Mouse (Mus musculus) myocyte (in vitro differentiated cells): ENCODE data around the gene Oprl1. TPM values are rescaled to one million over a fixed set of nuclear protein-coding genes. Genes with fewer than 3 reads are reported as not detected.

Source experiments
- H3K27me3 ChIP-seq: one replicate; pipeline ENCODE4 v1.6.1; 2011; ENCODE audit not compliant: control insufficient read depth, insufficient read depth, insufficient read length
- H3K36me3 ChIP-seq: one replicate; pipeline ENCODE4 v1.6.1; 2011; ENCODE audit not compliant: control insufficient read depth, insufficient read depth
- H3K4me2 ChIP-seq: one replicate; pipeline ENCODE4 v1.6.1; 2011; ENCODE audit warnings: low read depth, control low read depth
- H3K4me3 ChIP-seq: one replicate; pipeline ENCODE4 v1.5.1; 2011; ENCODE audit warnings: mild to moderate bottlenecking, control low read depth, moderate library complexity
- H3K79me2 ChIP-seq: one replicate; pipeline ENCODE4 v1.6.1; 2011; ENCODE audit not compliant: control insufficient read depth, insufficient read depth
- H3ac ChIP-seq: one replicate; pipeline ENCODE4 v1.6.1; 2011; ENCODE audit not compliant: control insufficient read depth, insufficient read length
- CEBPB ChIP-seq: IDR thresholded peaks from 2 replicates; pipeline ENCODE4 v1.6.1; 2011; ENCODE audit warnings: mild to moderate bottlenecking, moderate library complexity; ENCODE audit not compliant: poor library complexity, insufficient read depth, severe bottlenecking
- E2F4 ChIP-seq: IDR thresholded peaks from one replicate; pipeline ENCODE4 v1.6.1; 2011; ENCODE audit warnings: mild to moderate bottlenecking, control low read depth, moderate library complexity; ENCODE audit not compliant: insufficient read depth
- MAX ChIP-seq: IDR thresholded peaks from one replicate; pipeline ENCODE4 v1.6.1; 2011; ENCODE audit warnings: low read depth, mild to moderate bottlenecking, control low read depth
- MYOD1 ChIP-seq, 3 experiments: IDR thresholded peaks; one replicate each; pipeline ENCODE4 v1.6.1; 2011; ENCODE audit warnings: control low read depth in 2 of 3, low read depth in 2 of 3, mild to moderate bottlenecking in 2 of 3, moderate library complexity in 1 of 3; ENCODE audit not compliant: insufficient read length in 2 of 3, control insufficient read depth in 1 of 3
- MYOG ChIP-seq, 3 experiments: IDR thresholded peaks; one replicate each; pipeline ENCODE4 v1.6.1; 2011; ENCODE audit warnings: control low read depth in 2 of 3, low read depth in 2 of 3, mild to moderate bottlenecking in 2 of 3; ENCODE audit not compliant: insufficient read length in 2 of 3, control insufficient read depth in 1 of 3, insufficient read depth in 1 of 3
- POLR2A ChIP-seq: IDR thresholded peaks from one replicate; pipeline ENCODE4 v1.6.1; 2011; ENCODE audit warnings: low read depth, mild to moderate bottlenecking, control low read depth, moderate library complexity; ENCODE audit not compliant: insufficient read length
- POLR2AphosphoS2 ChIP-seq: IDR thresholded peaks from one replicate; pipeline ENCODE4 v1.6.1; 2011; ENCODE audit warnings: low read depth, control low read depth; ENCODE audit not compliant: insufficient read length
- REST ChIP-seq: IDR thresholded peaks from one replicate; pipeline ENCODE4 v1.6.1; 2011; ENCODE audit warnings: mild to moderate bottlenecking, control low read depth, moderate library complexity; ENCODE audit not compliant: insufficient read depth, insufficient read length
- SRF ChIP-seq: IDR thresholded peaks from one replicate; pipeline ENCODE4 v1.6.1; 2011; ENCODE audit warnings: low read depth; ENCODE audit not compliant: control insufficient read depth, insufficient read length
- TCF12 ChIP-seq: IDR thresholded peaks from one replicate; pipeline ENCODE4 v1.6.1; 2011; ENCODE audit warnings: mild to moderate bottlenecking, control low read depth; ENCODE audit not compliant: poor library complexity, insufficient read depth, severe bottlenecking
- TCF3 ChIP-seq: IDR thresholded peaks from one replicate; pipeline ENCODE4 v1.6.1; 2011; ENCODE audit warnings: low read depth, control low read depth; ENCODE audit not compliant: insufficient read length
- USF1 ChIP-seq: IDR thresholded peaks from one replicate; pipeline ENCODE4 v1.6.1; 2011; ENCODE audit warnings: low read depth, mild to moderate bottlenecking, control low read depth, moderate library complexity
- polyA plus RNA-seq: library from polyadenylated mRNA; unstranded; fragments of >200 nt; fragmentation: generic; extraction: Trizol; gene quantifications from one replicate; pipeline ENCODE4 v1.2.1, GENCODE M21; 2012; ENCODE audit warnings: missing spikeins

The Oprl1 gene
- polyA plus RNA-seq, 1 experiment, result not detected

DNA sequence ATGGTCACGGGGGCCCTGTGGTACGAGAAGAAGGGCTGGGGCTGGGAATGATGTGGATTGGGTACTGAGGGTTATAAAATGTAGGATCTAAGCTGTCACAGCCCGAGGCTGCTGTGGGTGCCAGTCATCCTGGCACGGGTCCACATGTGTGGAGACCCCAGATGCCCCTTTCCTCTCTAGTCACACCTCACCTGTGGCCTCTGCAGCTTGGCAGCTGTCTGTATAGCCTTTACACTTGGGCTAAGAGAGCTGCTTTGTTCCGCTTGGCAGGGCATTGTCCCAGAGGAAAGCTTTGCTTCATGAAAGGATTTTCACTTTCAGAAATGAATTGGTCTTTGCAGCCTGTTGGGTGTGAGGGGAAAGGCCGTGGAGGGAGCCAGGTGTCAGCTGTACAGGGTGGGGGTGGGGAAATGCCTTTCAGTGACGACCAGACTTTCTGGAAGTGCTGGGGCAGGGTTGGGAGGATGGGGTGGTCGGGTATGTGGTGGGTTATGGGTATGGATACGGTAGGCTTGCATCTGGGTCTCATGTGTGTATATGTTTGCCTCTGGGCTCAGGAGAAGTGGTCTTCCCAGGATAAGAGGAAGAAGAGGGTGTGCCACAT is 12.9 kb downstream of the Oprl1 start:
- H3K27me3 ChIP-seq, result no peaks in the 10 kb centered on the region
- H3K4me3 ChIP-seq, result no peak overlapping the region
- H3K36me3 ChIP-seq, result no peaks in the 10 kb centered on the region
- no peak overlapping the region for H3K4me2 ChIP-seq
- no peaks in the 10 kb centered on the region for H3K79me2 ChIP-seq
- no peak for TF ChIP-seq CEBPB
- TF ChIP-seq TCF3, result no peak
- no peak for TF ChIP-seq REST
- TF ChIP-seq MYOG (IDR thresholded peaks at IDR 0.05; ENCODE audit: control insufficient read depth in 1 of 3, insufficient read depth in 1 of 3, insufficient read length in 2 of 3, low read depth in 2 of 3), result no peak
- no peak overlapping the region for H3ac ChIP-seq

GRCm38 (mm10) chr2:181730051-181730450 is 15.2 kb downstream of the Oprl1 start:
- Histone ChIP-seq H3K4me3 (no peak overlapping the region), H3K79me2 (no peaks in the 10 kb centered on the region), H3K36me3 (no peaks in the 10 kb centered on the region), H3K27me3 (no peaks in the 10 kb centered on the region), H3K4me2 (no peak overlapping the region), H3ac (no peak overlapping the region)
- TF ChIP-seq CEBPB (no peak), MAX (no peak), SRF (no peak), MYOG (IDR thresholded peaks at IDR 0.05; ENCODE audit: control insufficient read depth in 1 of 3, insufficient read depth in 1 of 3, insufficient read length in 2 of 3, low read depth in 2 of 3) (no peak), POLR2A (no peak), E2F4 (no peak), POLR2AphosphoS2 (no peak), USF1 (no peak), TCF3 (no peak), TCF12 (no peak), MYOD1 (IDR thresholded peaks at IDR 0.05; ENCODE audit: control insufficient read depth in 1 of 3, insufficient read length in 2 of 3, low read depth in 2 of 3) (no peak), REST (no peak)

DNA sequence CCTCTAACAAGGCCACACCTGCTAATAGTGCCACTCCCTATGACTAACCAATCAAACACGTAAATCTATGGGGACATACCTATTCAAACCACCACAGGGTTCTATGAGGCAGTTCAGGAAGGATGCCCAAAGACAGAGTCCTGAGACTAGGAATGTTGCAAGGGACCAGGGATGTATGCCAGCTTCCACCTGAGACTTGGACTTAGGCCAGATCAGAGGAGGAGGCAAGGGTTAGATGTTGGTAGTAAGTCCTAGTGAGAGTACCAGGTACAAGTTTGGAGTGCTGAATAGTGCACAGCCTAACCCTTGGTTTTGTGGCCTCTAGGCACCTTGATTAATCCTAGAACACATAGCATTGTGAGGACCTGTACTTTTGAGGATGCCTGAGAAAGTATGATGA is 37.8 kb downstream of the Oprl1 start:
- TF ChIP-seq USF1 (no peak), POLR2A (no peak)
- H3K36me3 ChIP-seq, result no peaks in the 10 kb centered on the region

GRCm38 (mm10) chr2:181758147-181758725 is 43.4 kb downstream of the Oprl1 start:
- Histone ChIP-seq H3K4me3 (no peak overlapping the region), H3K4me2 (no peak overlapping the region)
- TF ChIP-seq MAX, result no peak
- TF ChIP-seq REST, result no peak
- TF ChIP-seq SRF, result no peak
- TF ChIP-seq MYOD1 (IDR thresholded peaks at IDR 0.05; ENCODE audit: control insufficient read depth in 1 of 3, insufficient read length in 2 of 3, low read depth in 2 of 3), result no peak
- TF ChIP-seq USF1, result no peak
- TF ChIP-seq E2F4, result no peak
- no peak for TF ChIP-seq MYOG (IDR thresholded peaks at IDR 0.05; ENCODE audit: control insufficient read depth in 1 of 3, insufficient read depth in 1 of 3, insufficient read length in 2 of 3, low read depth in 2 of 3)

More for the DNA sequence above, 37.8 kb downstream of the Oprl1 start:
- no peaks in the 10 kb centered on the region for H3K27me3 ChIP-seq
- no peaks in the 10 kb centered on the region for H3K79me2 ChIP-seq
- no peak overlapping the region for H3ac ChIP-seq
- H3K4me2 ChIP-seq, result no peak overlapping the region
- H3K4me3 ChIP-seq, result no peak overlapping the region

GRCm38 (mm10) chr2:181759041-181759440 is 44.2 kb downstream of the Oprl1 start:
- TF ChIP-seq MYOD1 (IDR thresholded peaks at IDR 0.05; ENCODE audit: control insufficient read depth in 1 of 3, insufficient read length in 2 of 3, low read depth in 2 of 3) (no peak), CEBPB (no peak)
- no peaks in the 10 kb centered on the region for H3K79me2 ChIP-seq
- no peaks in the 10 kb centered on the region for H3K36me3 ChIP-seq
- no peak overlapping the region for H3ac ChIP-seq
- H3K4me3 ChIP-seq, result no peak overlapping the region
- no peaks in the 10 kb centered on the region for H3K27me3 ChIP-seq
- no peak overlapping the region for H3K4me2 ChIP-seq

More at GRCm38 (mm10) chr2:181758147-181758725, 43.4 kb downstream of the Oprl1 start:
- no peaks in the 10 kb centered on the region for H3K36me3 ChIP-seq
- no peaks in the 10 kb centered on the region for H3K79me2 ChIP-seq
- no peak overlapping the region for H3ac ChIP-seq
- H3K27me3 ChIP-seq, result no peaks in the 10 kb centered on the region
